Mouse (Mus musculus) urinary bladder, adult 2 months (tissue): ENCODE data around the gene Plk3. TPM values are rescaled to one million over a fixed set of nuclear protein-coding genes. Genes with fewer than 3 reads are reported as not detected.

Experiments
- polyA plus RNA-seq: library from polyadenylated mRNA; depleted of rRNA; stranded (reverse); fragments of >200 nt; gene quantifications from 2 replicates; pipeline ENCODE4 v1.2.3, GENCODE M21; 2012; rRNA removed

The Plk3 gene
- polyA plus RNA-seq, 1 experiment = 15.5 TPM

Other genes starting within 250 kb of the Plk3 start
- 71.3 and 75.4 TPM in 2 replicates for gene Urod, start 139.6 kb downstream of the Plk3 start, polyA plus RNA-seq
- gene Hectd3, start 138.6 kb downstream of the Plk3 start, polyA plus RNA-seq = 27.9 and 30.0 TPM in 2 replicates
- 21.9 and 24.0 TPM in 2 replicates for gene Eif2b3, start 114.6 kb downstream of the Plk3 start, polyA plus RNA-seq
- 2.2 and 3.3 TPM in 2 replicates for gene Ptch2, start 37.9 kb downstream of the Plk3 start, polyA plus RNA-seq
- 13.0 and 19.4 TPM in 2 replicates for gene Btbd19, start 8.2 kb downstream of the Plk3 start, polyA plus RNA-seq
- gene Tctex1d4, start 7.2 kb downstream of the Plk3 start, polyA plus RNA-seq = 0.35 and 0.58 TPM in 2 replicates
- gene Rps8, start 22.3 kb upstream of the Plk3 start, polyA plus RNA-seq = 1,373 and 1,379 TPM in 2 replicates
- gene Kif2c, start 48.7 kb upstream of the Plk3 start, polyA plus RNA-seq = 0.89 and 1.0 TPM in 2 replicates
- 12.4 and 14.0 TPM in 2 replicates for gene Tmem53, start 118.0 kb upstream of the Plk3 start, polyA plus RNA-seq
- 0.19 and 0.24 TPM in 2 replicates for gene Armh1, start 118.2 kb upstream of the Plk3 start, polyA plus RNA-seq